Mouse (Mus musculus): ENCODE data around the gene Sgpp2.

Sgpp2 gene

GRCm38 (mm10) chr1:78451070-78451854 is 141.1 kb downstream of the Sgpp2 start:
- DNase-seq (ENCODE audit: low read depth), result no peak

- peak; percentile 6 for DNase-seq (ENCODE audit: low read depth)
Observed at GRCm38 (mm10) chr1:78452544-78452943, 142.4 kb downstream of the Sgpp2 start.

GRCm38 (mm10) chr1:78453886-78454285 is 143.7 kb downstream of the Sgpp2 start:
- DNase-seq (ENCODE audit: low read depth), result peak; percentile 32

- peak; percentile 70 for DNase-seq (ENCODE audit: low read depth)
Observed at GRCm38 (mm10) chr1:78454659-78455058, 144.5 kb downstream of the Sgpp2 start.
